Comparison of ENCODE assay signal across 13 mouse cellular contexts in genomic region chr8:29460119-29460518, GRCm38 (mm10).
"Had no signal": no experiment of that assay in that cellular context is flagged by ENCODE, and none has a peak within 500 bp of the region (broad histone marks: within the 10 kb centered on the region; RNA-seq: fewer than 3 reads in every experiment).

No protein-coding gene starts in this region.

- H3K36me3 ChIP-seq: limb, embryonic 15.5 days; liver, embryonic 12.5 days; midbrain, embryonic 12.5 days had no signal

- H3K4me1 ChIP-seq: limb, embryonic 15.5 days; liver, embryonic 12.5 days; midbrain, embryonic 12.5 days had no signal

- H3K9me3 ChIP-seq: limb, embryonic 15.5 days; liver, embryonic 12.5 days; midbrain, embryonic 12.5 days had no signal

- DNase-seq: kidney, adult 8-10 months; kidney, postnatal 25 days; layer of hippocampus, postnatal 36 days; lung, embryonic 14.5 days; lung, postnatal 10 days; lung, postnatal 4 days; right cerebral cortex, postnatal 4 days; spleen, adult 18-20 months; thymus, adult 18-20 months; thymus, postnatal 14 days had no signal

- H3K27ac ChIP-seq: limb, embryonic 15.5 days; liver, embryonic 12.5 days; midbrain, embryonic 12.5 days had no signal

- H3K4me3 ChIP-seq: limb, embryonic 15.5 days; liver, embryonic 12.5 days; midbrain, embryonic 12.5 days had no signal

- H3K27me3 ChIP-seq: limb, embryonic 15.5 days; liver, embryonic 12.5 days; midbrain, embryonic 12.5 days had no signal
